Mouse (Mus musculus) cerebellum, adult 8-10 months (tissue): Measurements from ENCODE around the gene Acvrl1.

Experiments used
- DNase-seq: peaks from one replicate; pipeline ENCODE4 v3.0.0; 2022

The Acvrl1 gene

GRCm38 (mm10) chr15:101144176-101144575 is 15.9 kb downstream of the Acvrl1 start:
- DNase-seq = no peak

DNA sequence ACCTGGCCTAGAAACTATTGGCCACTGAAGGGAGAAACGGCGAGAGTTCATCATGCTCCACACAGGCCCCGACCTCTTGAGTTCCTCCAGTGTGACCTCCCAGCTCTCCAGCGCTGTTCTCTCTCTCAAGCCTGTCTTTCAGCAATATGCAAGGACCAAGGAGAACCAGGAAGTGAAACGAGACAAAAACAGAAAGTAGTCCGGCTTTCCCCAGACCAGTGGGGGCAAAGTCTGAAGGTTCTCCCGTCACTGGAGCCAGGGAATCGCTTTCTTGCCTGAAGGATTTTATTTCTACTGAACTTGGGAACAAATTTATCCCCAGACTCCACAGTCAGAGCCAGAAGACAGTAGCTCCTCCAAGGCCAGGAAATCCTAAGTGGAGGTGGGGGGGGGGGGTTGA is 16.5 kb downstream of the Acvrl1 start:
- DNase-seq = no peak

DNA sequence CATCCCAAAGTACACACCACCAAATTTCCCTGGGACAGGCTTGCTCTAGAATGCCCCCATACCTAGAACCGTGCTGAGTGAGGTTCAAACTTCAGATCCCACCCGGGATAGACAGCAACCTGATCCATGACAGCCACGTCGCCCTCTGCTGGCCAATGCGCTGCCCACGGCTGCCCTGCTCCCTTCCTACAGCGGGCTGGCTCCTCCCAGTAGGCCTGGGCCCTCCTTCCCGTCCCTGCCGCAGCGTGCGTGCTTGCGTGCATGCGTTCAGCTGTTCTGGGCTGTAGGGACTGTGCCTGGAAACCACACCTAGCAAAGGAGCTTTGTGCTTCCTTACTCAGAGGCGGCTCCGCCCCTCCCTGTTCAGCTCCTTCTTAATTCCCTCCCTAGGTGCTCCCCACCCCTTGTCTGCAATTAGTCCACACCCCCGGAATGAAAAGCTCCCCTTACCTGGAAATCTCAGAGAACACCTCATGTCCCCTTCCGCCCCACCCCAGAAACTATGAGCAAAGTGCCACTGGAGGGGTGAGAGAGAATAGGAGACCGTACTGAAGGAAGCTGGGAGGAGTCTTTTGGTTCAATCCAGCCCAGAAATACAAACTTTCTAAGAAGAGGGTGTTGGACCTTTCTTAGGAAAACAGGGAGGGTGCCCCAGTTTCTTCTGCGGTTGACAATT is 17.2 kb downstream of the Acvrl1 start:
- peak; percentile 88 for DNase-seq

DNA sequence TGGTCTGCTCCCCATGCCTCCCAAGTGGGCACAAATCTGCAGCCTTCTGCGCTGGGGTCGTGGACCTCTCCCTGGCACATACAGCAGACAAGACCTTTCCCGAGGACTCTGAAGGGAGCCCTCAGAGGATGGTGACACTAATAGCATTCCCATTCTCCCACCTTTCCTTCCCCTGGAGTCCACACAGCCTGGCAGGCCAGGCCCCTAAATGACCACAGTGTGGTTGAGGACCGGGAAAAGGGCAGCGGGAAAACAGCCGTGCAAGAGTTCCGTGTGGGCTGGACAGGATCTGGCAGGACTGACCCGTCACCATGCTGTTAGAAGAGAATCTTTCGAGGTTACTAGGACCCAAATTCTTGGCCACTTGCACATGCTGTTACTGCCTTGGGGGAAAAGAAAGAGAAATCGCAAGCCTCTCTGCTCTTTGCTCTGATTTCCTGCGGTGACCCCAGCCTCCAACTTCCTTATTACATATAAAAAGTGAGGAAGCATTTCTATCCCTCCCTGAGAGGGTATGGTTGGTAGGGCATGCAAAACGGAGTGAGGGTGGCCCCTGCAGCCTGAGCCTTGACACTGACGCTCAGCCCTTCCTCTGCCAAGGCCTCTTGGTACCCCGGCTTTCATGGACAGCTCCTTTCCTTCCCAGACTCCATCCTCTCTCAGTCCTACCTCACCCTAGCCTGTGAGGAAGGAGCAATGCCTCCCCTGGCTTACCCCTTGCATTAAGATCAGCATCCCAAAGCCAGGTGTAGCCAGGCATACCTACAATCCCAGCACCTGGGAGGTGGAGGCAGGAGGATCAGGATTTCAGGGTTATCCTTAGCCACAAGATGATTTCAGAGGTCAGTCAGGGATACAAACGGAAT is 18.0 kb downstream of the Acvrl1 start:
- no peak for DNase-seq

GRCm38 (mm10) chr15:101147115-101147909 is 19.0 kb downstream of the Acvrl1 start:
- no peak for DNase-seq

- no peak for DNase-seq
These were observed 19.6 kb downstream of the Acvrl1 start for GRCm38 (mm10) chr15:101147910-101148273.

GRCm38 (mm10) chr15:101148604-101149003 is 20.3 kb downstream of the Acvrl1 start:
- DNase-seq = no peak

GRCm38 (mm10) chr15:101151409-101152261 is 23.3 kb downstream of the Acvrl1 start:
- DNase-seq = no peak

DNA sequence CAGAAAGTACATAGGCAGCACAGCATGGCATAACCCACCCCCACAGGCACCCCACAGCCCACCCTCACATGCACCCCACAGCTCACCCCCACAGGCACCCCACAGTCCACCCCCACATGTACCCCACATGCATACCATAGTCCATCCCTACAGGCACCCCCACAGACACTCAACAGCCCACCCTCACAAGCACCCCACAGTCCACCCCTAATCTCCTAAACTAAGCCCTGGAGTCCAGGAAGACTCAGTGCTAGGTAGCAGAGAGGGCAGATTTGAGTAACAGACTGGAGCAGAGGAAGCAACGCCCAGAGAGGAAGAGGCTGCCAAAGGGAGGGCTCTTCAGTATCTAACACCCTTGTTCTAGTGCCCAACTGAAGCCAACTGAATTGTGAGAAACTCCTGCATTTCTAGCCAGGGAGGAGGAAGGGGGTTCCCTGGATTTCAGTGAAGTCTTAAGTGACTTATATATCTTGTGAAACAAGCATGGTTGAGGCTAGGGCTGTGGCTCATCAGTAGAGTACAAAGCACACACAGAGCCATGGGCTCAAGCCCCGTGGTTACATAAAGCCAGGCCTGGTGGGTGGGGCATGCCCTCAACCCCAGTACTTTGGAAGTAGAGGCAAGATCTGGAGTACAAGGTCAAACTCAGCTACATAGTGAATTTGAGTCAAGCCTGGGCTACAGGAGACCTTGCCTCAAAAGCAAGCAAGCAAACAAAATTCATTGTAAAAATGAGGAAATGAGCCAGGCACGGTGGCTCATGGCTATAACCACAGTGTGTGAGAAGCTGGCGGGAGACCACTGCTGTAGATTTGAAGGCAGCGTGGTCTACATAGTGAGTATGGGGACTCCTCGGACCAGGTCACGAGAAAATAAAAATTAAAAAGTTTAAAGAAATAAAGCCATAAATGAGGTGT is 26.6 kb downstream of the Acvrl1 start:
- no peak for DNase-seq

GRCm38 (mm10) chr15:101160128-101160527 is 31.8 kb downstream of the Acvrl1 start:
- DNase-seq = no peak

DNA sequence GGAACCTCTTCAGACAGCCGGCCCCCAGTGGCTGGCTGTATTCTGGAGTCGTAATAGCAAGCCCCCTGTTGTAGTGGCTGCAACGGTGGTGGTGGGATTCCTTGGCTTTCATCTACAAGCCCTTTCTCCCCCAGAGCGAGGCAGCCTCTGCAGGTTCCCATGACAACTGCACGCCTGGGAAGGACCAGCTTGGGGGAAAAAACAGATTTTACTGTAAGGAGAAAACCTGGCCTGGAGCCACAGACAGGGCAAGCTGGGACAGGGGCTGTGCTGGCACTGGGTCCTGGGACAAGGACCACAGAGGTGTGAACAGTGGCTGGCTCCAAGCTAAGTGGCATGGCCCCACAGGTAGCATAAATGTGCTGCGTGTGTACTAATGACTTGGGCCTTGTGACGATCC is 32.3 kb downstream of the Acvrl1 start:
- DNase-seq = no peak

- DNase-seq = no peak
These were observed 33.2 kb downstream of the Acvrl1 start for GRCm38 (mm10) chr15:101161534-101161933.

GRCm38 (mm10) chr15:101163056-101163458 is 34.7 kb downstream of the Acvrl1 start:
- no peak for DNase-seq

- DNase-seq = no peak
These were observed 35.5 kb downstream of the Acvrl1 start for GRCm38 (mm10) chr15:101163854-101164253.

DNA sequence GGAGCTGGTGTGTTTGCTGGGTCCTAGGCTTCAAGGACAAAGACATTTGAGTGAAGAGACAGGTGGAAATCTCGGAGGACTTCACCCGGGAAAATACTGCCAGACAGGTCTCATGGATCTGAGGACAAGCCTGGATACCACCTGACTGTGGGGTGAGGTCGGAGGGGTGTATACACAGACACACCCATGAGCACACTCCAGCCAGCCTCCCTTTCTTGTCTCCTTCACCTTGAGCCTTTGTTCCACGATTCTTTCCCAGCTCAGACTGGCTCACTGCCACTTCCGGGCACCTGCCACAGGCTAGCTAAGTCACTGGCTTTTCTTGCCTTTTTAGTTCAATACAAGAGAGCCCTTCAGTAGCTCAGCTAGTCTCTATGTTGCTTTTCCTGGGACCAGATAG is 36.0 kb downstream of the Acvrl1 start:
- peak; percentile 12 for DNase-seq

- peak; percentile 28 for DNase-seq
These were observed 37.5 kb downstream of the Acvrl1 start for GRCm38 (mm10) chr15:101165658-101166437.

GRCm38 (mm10) chr15:101167553-101167952 is 39.2 kb downstream of the Acvrl1 start:
- peak; percentile 1 for DNase-seq

DNA sequence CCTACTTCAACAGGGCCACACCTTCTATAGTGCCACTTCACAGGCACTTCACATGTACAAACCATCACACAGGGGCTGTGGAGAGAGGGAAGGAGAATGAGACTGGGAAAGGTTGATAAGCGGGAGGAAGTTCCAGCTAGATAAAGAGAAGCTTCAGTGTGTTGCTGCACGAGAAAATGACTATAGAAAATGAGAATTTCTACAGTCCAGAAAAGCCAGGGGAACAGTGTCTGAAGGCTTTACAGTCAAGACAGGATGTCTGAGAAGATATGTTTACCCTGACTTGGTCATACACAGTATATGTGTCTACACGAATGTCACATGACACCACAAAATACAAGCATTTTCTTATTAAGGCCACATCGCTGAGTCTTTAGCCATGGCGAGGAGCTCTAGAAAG is 41.6 kb downstream of the Acvrl1 start:
- DNase-seq = peak; percentile 4

GRCm38 (mm10) chr15:101170413-101170980 is 42.2 kb downstream of the Acvrl1 start:
- peak; percentile 3 for DNase-seq

DNA sequence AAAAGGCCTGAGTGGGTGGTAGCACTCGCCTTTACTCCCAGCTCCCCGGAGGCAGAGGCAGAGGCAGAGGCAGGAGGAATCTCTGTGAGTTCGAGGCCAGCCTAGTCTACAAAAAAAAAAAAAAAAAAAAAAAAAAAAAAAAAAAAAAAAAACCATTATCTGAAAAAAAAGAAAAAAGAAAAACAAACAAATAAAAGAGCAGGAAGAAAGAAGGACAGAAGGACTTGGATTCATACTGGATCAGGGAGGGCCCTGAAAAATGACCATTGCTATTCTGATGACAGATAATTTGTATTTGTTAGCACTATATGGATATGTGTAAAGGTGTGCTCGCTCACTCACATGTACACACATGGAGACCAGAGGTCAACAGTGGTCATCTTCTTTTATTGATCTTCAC is 43.0 kb downstream of the Acvrl1 start:
- no peak for DNase-seq
